In the genomic region with DNA sequence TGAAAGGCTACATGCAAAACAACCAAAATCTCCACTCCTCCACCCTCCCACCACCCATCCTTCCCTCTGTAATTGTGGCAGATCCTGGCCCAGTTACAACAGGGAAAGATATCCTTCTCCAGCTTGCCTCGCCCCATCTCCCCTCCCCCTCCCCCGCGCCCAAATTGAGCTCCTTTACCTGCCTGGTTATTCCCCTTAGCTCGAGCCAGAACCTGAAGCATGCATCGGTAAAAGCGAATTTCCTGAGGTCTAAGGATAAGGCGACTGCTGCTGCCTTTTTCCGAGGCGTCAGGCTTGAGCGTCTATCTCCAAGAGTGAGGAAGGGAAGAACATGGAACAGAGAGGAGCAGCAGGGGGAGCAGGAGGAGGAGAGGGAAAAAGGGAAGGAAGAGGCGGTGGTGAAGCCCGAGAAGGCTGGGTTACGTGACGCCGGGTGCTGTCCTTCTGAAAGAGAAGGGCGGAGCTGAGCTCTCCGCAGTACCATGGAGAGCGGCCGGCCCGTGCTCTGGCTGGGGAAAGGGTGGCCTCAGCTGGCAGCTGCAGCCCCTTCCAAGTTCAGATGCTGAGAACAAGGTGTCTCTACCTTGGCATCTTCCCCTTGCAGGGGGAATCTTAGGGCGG, we compare ENCODE assay signal across 8 mouse cellular contexts. TPM values are rescaled to one million over a fixed set of nuclear protein-coding genes. Genes with fewer than 3 reads are reported as not detected.
DNase-seq lines count a peak whose midpoint lies in the region; TF ChIP-seq lines count a peak whose summit lies in the region.

No protein-coding gene starts in this region.

- intact Hi-C loops in heart, postnatal 36 days (cut with DNase I), result no loop called here

- peak; percentile 58 for DNase-seq in ES-E14 (ENCODE audit: low read depth, low spot score)
- DNase-seq in brain, adult 2 months (ENCODE audit: low read depth, low spot score), result peak; percentile 97
- DNase-seq in heart, postnatal 36 days, result peak; percentile 7 to 15
- DNase-seq in left cerebral cortex, adult 8-10 months (ENCODE audit: low spot score in 2 of 2), result peak; percentile 75 to 87
- peak; percentile 76 for DNase-seq in mesoderm, embryonic 11.5 days (ENCODE audit: low read depth, low spot score)
- peak; percentile 81 to 87 for DNase-seq in right cerebral cortex, postnatal 36 days (ENCODE audit: low spot score in 2 of 2)
- DNase-seq in thymus, adult 18-20 months, result no peak

- no peaks in the 10 kb centered on the region; a peak in 1 of 4 replicates for H3K4me1 ChIP-seq in ES-E14 (ENCODE audit: control insufficient read depth in 2 of 2, insufficient read depth in 2 of 2, low read length in 2 of 2, poor library complexity in 1 of 2)
- H3K4me1 ChIP-seq in embryonic fibroblast, embryonic 13.5 days (ENCODE audit: control insufficient read depth, insufficient read depth, low read length), result no peaks in the 10 kb centered on the region

- in situ Hi-C loops in ES-E14 (cut with MboI; ENCODE audit: low sequenced_read_pairs in 2 of 2, unreplicated experiment in 2 of 2), result no loop called here

- H3K27ac ChIP-seq in ES-E14 (ENCODE audit: insufficient read depth, low read depth, low read length, poor library complexity, severe bottlenecking), result no peak overlapping the region
- no peak overlapping the region for H3K27ac ChIP-seq in embryonic fibroblast, embryonic 13.5 days (ENCODE audit: insufficient read depth, low read length)

- H3K36me3 ChIP-seq in ES-E14 (ENCODE audit: control insufficient read depth, insufficient read depth, low read length, poor library complexity, severe bottlenecking), result no peaks in the 10 kb centered on the region

- no peak overlapping the region for H3K9ac ChIP-seq in ES-E14 (ENCODE audit: insufficient read depth, low read depth, low read length, poor library complexity, severe bottlenecking)

- TF ChIP-seq POLR2A in embryonic fibroblast, embryonic 13.5 days (IDR thresholded peaks at IDR 0.05; ENCODE audit: low read depth, low read length), result no peak

- no peaks in the 10 kb centered on the region for H3K9me3 ChIP-seq in ES-E14 (ENCODE audit: control insufficient read depth, insufficient read depth, low read depth, low read length)

- peak overlapping the region; percentile 61 to 64; a peak in 3 of 4 replicates for H3K4me3 ChIP-seq in ES-E14 (ENCODE audit: insufficient read depth in 1 of 2, low read depth in 1 of 2, low read length in 2 of 2, poor library complexity in 1 of 2, severe bottlenecking in 1 of 2)
- H3K4me3 ChIP-seq in embryonic fibroblast, embryonic 13.5 days (ENCODE audit: insufficient read depth, low read length), result no peak overlapping the region

- TF ChIP-seq CTCF in embryonic fibroblast, embryonic 13.5 days (IDR thresholded peaks at IDR 0.05; ENCODE audit: borderline replicate concordance, insufficient read depth, low read length), result peak; percentile 16; the same call in 1 of the 2 replicates

TF ChIP-seq in ES-E14, 5 proteins besides CTCF, POLR2A, EP300 and RAD21:
- TF ChIP-seq ZNF384 (IDR thresholded peaks at IDR 0.05; ENCODE audit: low read depth, low read length), result no peak
- no peak for TF ChIP-seq MAFK (IDR thresholded peaks at IDR 0.05; ENCODE audit: insufficient read depth, low read depth, low read length)
- no peak for TF ChIP-seq HCFC1 (IDR thresholded peaks at IDR 0.05; ENCODE audit: borderline replicate concordance, insufficient read depth, low read length)
- no peak for TF ChIP-seq CHD2 (IDR thresholded peaks at IDR 0.05; ENCODE audit: low read depth, low read length)
- TF ChIP-seq ZC3H11A (IDR thresholded peaks at IDR 0.05; ENCODE audit: borderline replicate concordance, low read depth, low read length), result no peak

RNA-seq across cellular contexts. Expression of a gene that starts 0.3 kb away (rescaled TPM):
- total RNA-seq in ES-E14 (2012; rRNA removed), result 2.9 and 5.3 TPM in 2 replicates
- 1.3 TPM in 1 of 2 replicates, not detected in the other for polyA plus RNA-seq in embryonic fibroblast, embryonic 13.5 days (2011; ENCODE audit: insufficient read length, low read depth, missing spikeins)
- total RNA-seq in heart, postnatal 36 days (2021), result 1 to 10 TPM; 1.5 to 3.0 TPM
- 100 to 1,000 TPM; 513 to 551 (median 531) TPM for total RNA-seq in left cerebral cortex, adult 8-10 months (2022)

Comparison
In these comparisons a context has a peak if more than half of its experiments do, and no peak if none do; other contexts are left out.
1. DNase-seq: peak in ES-E14 (single experiment), brain, adult 2 months (single experiment), heart, postnatal 36 days (2 of 2), left cerebral cortex, adult 8-10 months (2 of 2), mesoderm, embryonic 11.5 days (single experiment) and right cerebral cortex, postnatal 36 days (2 of 2); none in thymus, adult 18-20 months (0 of 2).
2. RNA of a gene that starts 0.3 kb away (total RNA-seq): 513 to 551 TPM in left cerebral cortex, adult 8-10 months; 1.5 to 3.0 TPM in heart, postnatal 36 days and 2.9 to 5.3 TPM in ES-E14; every median in the first group is over 10 times any median in the second.